Mouse (Mus musculus): ENCODE measurements around the gene Coq8a.

The Coq8a gene

DNA sequence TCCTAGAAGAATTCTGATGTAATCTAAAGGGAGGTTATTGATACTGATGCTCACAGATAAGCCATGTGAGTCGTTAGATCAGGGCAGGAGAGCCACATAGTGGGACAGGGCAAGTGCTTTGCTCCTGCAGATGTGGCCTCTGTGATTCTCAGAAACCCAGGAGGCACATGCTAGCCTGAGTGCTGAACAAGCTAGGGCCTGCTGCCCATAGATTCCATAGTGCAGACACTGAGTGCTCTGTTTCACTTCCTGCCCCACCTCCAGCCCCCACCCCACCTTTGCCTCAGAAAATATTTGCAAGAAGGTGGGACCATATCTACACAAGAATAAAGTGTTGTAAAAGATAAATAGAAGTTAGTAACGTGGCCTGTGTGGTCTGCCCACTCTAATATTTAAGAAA, 40.8 kb downstream of the Coq8a start:
- in situ Hi-C loops (cut with MboI; ENCODE audit: low pct_unique_long_range_greater_than_20kb in 1 of 2, low sequenced_read_pairs in 2 of 2, unreplicated experiment in 1 of 2): no loop called here

DNA sequence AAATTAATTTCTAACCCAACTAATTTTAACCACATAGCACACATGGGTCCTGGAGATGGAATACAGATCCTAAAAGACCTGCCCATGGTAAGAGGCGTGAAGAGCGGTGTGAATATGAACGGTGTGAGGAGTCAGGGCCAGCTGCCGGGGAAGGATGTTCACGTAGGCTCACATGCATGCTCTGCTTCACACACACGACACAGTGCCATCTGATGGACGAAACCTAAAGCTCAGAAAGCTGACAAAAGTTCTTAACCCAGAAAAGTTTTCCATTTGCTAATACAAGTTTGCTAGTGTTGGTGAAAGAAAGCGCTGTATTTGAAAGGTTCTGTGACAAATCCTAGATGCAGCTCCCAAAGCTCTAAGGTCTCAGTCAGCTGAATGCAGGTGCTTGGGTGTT, 48.2 kb downstream of the Coq8a start:
- in situ Hi-C loops (cut with MboI; ENCODE audit: low pct_unique_long_range_greater_than_20kb in 1 of 2, low sequenced_read_pairs in 2 of 2, unreplicated experiment in 1 of 2): no loop called here

DNA sequence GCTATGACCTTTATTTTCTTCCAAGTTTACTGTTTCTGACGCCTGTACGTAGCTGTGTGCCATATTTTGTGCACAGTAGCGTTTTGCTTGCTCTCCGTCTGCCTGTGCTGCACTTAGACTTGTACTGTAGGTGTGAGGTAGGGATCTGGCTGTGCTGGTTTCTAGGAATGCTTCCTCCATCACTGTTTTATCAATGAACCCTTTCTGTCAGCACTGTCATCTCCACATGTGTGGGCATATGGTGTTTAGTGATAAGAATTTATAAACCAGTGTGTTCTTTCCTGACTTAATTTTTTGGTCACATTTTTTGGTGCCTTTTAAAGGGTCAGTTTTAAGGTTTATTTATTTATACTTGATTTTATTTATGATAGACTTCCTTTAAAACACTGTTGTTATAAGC, 50.8 kb downstream of the Coq8a start:
- in situ Hi-C loops (cut with MboI; ENCODE audit: low pct_unique_long_range_greater_than_20kb in 1 of 2, low sequenced_read_pairs in 2 of 2, unreplicated experiment in 1 of 2): loop anchor here in 1 of 2 experiments (25.0 kb wide), 1 partner anchor 286 kb away; no protein-coding TSS in a partner anchor

DNA sequence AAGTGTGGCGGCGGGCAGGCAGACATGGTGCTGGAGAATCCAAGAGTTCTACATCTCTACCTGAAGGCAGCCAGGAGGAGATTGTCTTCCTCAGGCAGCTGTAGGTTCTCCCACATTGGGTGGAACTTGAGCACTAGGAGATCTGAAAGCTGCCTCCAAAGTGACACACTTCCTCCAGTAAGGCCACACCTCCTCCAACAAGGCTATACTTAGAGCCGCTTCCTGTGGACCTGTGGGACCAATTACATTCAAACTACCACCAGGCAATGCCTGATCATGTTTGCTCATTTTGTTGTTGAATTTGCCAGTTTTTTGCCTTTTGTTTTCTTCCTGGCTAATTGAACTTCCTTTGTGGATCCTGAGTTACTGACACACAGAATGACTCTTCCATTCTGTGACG, 51.4 kb downstream of the Coq8a start:
- in situ Hi-C loops (cut with MboI; ENCODE audit: low pct_unique_long_range_greater_than_20kb in 1 of 2, low sequenced_read_pairs in 2 of 2, unreplicated experiment in 1 of 2): loop anchor here in 1 of 2 experiments (25.0 kb wide), 1 partner anchor 286 kb away; no protein-coding TSS in a partner anchor

DNA sequence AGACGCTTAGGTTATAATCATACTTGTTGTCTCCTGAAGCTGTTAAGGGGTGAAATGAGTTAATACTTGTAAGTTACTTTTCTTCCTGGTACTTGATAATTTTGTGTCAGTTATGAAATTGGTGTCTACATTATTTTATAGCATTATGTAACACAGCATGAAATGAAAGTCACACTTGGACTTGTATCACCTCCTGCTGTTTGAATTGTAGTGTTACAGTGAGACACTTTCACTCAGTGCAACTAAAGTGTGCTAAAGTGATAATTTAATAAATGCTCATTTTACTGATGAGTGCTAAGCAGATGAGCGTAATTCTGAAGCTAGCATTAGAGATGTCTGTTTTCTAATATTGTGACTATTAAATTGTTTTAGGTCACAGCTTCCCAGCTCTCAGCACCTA, 58.4 kb downstream of the Coq8a start:
- in situ Hi-C loops (cut with MboI; ENCODE audit: low pct_unique_long_range_greater_than_20kb in 1 of 2, low sequenced_read_pairs in 2 of 2, unreplicated experiment in 1 of 2): loop anchor here in 1 of 2 experiments (25.0 kb wide), 1 partner anchor 279 kb away; no protein-coding TSS in a partner anchor

DNA sequence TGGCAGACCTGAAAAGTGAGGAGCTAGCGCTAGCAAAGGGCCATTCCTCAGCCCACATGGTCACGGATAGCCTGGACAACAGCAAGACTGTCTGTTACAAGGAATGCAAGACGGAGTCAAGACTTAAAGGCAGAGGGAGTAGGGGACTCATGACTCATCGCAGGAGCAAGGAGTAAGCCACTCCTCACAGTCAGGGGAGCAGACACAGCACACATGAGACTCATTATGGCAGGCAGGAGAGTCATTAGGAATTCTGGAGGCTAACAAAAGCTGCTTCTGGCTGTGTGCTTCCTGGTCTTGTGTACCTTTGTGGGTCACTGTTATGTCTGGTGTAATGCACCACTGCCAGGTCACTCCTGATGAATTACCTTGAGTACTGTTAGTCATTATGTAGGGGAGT, 60.2 kb downstream of the Coq8a start:
- in situ Hi-C loops (cut with MboI; ENCODE audit: low pct_unique_long_range_greater_than_20kb in 1 of 2, low sequenced_read_pairs in 2 of 2, unreplicated experiment in 1 of 2): loop anchor here in 1 of 2 experiments (25.0 kb wide), 1 partner anchor 277 kb away; no protein-coding TSS in a partner anchor

DNA sequence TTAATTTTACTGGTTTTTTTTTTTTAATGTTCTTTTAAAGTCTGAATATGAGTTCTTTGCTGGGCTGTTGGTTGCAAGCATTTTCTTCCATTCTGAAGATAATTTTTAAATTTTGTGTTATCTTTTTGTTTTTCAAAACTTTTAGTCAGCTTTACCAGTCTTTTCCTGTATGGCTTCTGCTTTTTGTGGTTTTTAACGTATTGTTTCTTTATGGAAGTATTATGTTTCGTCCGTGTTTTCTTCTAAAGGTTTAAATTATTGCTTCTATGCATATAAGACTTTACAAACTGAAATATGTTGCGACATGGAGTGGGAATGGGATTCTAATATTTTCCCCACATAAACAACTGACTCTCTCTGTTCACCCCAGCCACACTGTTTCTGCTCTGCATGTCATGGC, 67.2 kb downstream of the Coq8a start:
- in situ Hi-C loops (cut with MboI; ENCODE audit: low pct_unique_long_range_greater_than_20kb in 1 of 2, low sequenced_read_pairs in 2 of 2, unreplicated experiment in 1 of 2): loop anchor here in 1 of 2 experiments (25.0 kb wide), 1 partner anchor 270 kb away; no protein-coding TSS in a partner anchor

DNA sequence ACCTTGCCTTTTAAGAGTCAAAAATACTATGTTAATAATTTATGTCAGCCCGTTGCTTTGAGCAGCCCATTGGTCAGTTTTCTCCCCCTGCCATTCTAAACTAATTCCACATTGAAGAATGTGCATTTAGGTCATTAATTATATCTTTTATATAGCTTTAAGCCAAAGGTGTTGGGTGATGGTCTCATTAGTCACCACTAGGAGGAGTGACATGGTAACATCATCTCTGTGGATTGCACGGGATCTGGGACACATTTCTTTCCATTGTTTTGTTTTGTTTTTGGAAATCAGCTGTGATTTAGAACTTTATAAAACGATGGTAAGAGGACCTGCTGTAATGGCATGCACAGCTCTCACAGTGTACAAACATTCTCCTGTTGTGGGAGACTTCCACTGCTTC, 68.0 kb downstream of the Coq8a start:
- in situ Hi-C loops (cut with MboI; ENCODE audit: low pct_unique_long_range_greater_than_20kb in 1 of 2, low sequenced_read_pairs in 2 of 2, unreplicated experiment in 1 of 2): loop anchor here in 1 of 2 experiments (25.0 kb wide), 1 partner anchor 269 kb away; no protein-coding TSS in a partner anchor

DNA sequence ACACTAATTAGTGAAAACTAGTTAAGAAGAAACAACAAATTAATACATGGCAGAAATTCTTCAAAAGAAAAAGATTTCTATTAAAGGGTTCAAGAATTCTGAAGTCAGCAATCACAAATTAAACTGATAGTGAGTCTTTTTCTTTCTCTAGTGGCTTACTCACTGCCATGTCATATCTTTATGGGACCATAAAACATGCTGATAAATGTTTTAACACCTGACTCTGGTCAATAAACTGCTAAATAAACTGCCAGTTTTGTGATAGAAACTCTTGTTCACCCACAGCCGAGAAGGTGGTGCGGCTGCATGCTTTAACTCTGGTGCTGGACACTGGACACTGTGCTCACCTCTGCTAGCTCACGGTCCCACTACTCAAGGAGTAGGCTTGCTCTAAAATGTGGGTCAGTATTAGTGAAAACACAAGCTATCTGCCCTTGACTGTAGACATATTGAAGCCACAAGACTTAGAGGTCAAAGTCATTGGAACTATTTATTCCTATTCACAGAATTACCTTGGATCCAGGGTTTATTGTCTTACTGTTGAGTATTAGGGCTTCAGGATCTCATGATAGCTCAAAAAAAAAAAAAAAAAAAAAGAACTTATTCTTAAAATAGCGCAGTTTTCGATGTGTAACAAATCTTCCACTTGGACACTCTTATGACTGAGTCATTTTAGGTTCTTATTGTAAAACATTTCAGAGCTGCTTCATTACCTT, 71.2 kb downstream of the Coq8a start:
- in situ Hi-C loops (cut with MboI; ENCODE audit: low pct_unique_long_range_greater_than_20kb in 1 of 2, low sequenced_read_pairs in 2 of 2, unreplicated experiment in 1 of 2): loop anchor here in 1 of 2 experiments (25.0 kb wide), 1 partner anchor 266 kb away; no protein-coding TSS in a partner anchor

DNA sequence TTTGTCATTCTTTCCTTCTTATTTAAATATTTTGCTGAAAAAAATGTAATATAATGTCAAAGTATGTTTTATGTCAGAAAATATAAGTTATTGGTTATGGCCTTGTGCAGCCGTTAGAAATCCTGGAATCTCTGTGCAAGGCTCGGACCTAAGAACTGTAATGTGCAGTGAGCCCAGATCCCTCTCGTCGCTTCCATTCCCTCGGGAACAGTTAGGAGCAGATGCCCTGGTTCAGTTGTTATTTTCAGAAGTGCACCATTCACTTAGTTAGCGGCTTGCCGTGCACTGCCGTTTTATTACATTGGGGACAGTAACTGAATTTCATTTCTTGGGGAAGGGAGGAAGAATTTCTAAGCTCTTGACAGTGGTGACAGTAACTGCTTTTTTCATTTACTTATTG, 81.2 kb downstream of the Coq8a start:
- in situ Hi-C loops (cut with MboI; ENCODE audit: low pct_unique_long_range_greater_than_20kb in 1 of 2, low sequenced_read_pairs in 2 of 2, unreplicated experiment in 1 of 2): loop anchor here in 1 of 2 experiments (10.0 kb wide), 1 partner anchor 183 kb away; no protein-coding TSS in a partner anchor

DNA sequence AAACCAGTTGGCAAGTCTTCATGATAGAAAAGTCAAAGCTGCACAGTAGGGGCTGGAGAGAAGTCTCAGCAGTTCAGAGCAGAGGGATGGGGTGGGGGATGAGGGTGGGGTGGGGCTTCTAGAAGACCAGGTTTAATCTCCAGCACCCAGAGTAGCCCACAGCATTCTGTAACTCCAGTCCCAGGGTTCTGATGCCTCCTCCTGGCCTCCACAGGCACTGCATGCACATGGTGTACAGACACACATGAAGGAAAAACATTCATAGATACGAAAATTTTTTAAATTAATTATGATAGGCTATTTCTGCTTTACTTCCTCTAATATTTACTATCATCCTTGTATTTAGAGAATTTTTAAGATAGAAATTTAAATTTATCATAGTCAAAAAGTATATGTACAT, 82.9 kb downstream of the Coq8a start:
- in situ Hi-C loops (cut with MboI; ENCODE audit: low pct_unique_long_range_greater_than_20kb in 1 of 2, low sequenced_read_pairs in 2 of 2, unreplicated experiment in 1 of 2): loop anchor here in 1 of 2 experiments (10.0 kb wide), 1 partner anchor 182 kb away; no protein-coding TSS in a partner anchor
